Mouse (Mus musculus) liver, adult 10 weeks (tissue): Measurements from ENCODE around the gene 1700024B05Rik. TPM values are rescaled to one million over a fixed set of nuclear protein-coding genes. Genes with fewer than 3 reads are reported as not detected.

Source experiments
- polyA plus RNA-seq: library from polyadenylated mRNA; stranded (reverse); fragments of 350-450 nt; fragmentation: Illumina TruSeq; extraction: RNeasy Lipid Tissue Mini Kit (QIAGEN cat#74804); gene quantifications from one replicate; pipeline ENCODE4 v1.2.3, GENCODE M21; 2014; ENCODE audit warnings: low read depth, low replicate concordance

1700024B05Rik gene
- polyA plus RNA-seq = not detected

DNA sequence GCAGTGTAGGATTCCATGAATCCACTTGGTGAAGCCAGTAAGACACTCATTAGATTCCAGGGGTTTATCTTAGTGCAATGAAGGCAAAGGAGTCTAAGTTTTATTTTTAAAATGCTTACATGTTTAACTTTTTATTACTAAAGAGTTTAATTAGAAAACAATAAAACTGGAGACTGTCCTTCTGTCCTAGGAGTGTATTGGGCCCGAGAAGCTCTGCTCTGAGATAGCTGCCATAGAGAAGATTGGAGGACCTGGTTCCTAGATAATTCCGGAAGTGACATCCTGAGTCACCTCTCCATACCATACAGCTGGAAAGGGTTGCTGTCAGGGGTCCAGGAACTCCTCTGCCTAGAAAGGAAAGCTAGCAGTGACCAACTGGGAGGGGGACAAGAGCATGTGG is at the start of gene 1700024B05Rik:
TSS of gene 1700024B05Rik (plus strand) at position 301 of the 400 bp plus-strand sequence.

GRCm38 (mm10) chr14:41907190-41907589 is 36.6 kb upstream of the 1700024B05Rik start, which contains the start of gene Gm7980:
Gene Gm7980 (minus strand): TSS chr14:41907290.

DNA sequence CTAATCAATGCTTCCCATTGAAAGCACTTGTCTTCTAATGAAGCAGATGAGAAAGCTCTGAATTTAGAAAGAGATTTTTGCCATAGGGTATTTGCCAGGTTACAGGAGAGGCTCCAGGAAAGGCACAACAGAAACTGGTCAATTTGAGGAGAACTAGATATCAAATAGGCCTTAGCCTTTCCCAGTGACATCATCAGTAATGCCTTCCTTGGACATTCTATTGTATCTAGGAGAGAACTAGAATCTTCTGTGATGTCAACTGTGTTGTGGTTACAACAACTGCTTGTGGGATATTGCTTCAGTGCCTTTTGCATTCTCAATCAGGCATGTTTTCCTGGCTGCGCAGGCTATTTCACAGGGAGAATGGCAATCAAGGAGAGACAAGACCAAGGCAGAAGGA is 19.1 kb upstream of the 1700024B05Rik start, which contains the start of gene 1700049E17Rik1:
TSS of gene 1700049E17Rik1 (plus strand) at position 301 of the 400 bp plus-strand sequence.

DNA sequence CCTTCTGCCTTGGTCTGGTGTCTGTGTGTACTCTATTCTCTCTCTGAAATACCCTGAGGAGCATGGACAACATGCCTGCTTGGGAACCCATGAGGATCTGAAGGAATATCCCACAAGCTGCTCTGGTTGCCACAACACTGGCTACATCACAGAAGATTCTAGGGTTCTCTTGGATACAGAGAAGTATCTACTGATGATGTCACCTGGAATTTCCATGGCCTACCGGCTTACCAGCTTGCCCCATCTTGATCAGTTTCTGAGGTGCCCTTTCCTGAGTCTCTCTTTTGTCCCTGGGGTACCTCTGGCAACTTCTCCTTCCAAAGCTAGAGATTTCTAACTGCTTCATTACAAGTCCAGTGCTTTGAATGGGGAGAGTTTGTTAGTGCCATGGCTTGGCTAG is 24.0 kb downstream of the 1700024B05Rik start, which contains the start of gene Gm6401:
TSS of gene Gm6401 (minus strand) at position 101 of the 400 bp plus-strand sequence.

DNA sequence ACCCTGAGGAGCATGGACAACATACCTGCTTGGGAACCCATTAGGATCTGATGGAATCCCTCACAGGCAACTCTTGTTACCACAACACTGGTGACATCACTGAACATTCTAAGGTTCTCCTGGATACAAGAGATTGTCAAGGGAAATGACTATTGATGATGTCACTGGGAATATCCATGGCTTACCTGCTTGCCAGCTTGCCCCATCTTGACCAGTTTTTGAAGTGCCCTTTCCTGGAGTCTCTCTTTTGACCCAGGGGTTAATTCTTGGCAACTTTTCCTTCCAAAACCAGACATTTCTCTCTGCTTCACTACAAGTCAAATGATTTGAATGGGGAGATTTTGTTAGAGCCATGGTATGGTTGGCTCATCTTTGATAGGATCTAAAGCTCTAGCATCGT is 39.4 kb downstream of the 1700024B05Rik start, which contains the start of gene Gm3543:
TSS of gene Gm3543 (minus strand) at position 101 of the 400 bp plus-strand sequence.

Other genes with a start within 250 kb of the 1700024B05Rik start
- gene Gm8068, start 242.1 kb upstream of the 1700024B05Rik start, polyA plus RNA-seq = not detected
- not detected for gene Gm7929, start 193.4 kb upstream of the 1700024B05Rik start, polyA plus RNA-seq
- gene Gm47189, start 171.6 kb upstream of the 1700024B05Rik start, polyA plus RNA-seq = not detected
- gene Gm7980, start 36.7 kb upstream of the 1700024B05Rik start, polyA plus RNA-seq = not detected
- gene 1700049E17Rik1, start 19.0 kb upstream of the 1700024B05Rik start, polyA plus RNA-seq = not detected
- not detected for gene Gm6401, start 23.9 kb downstream of the 1700024B05Rik start, polyA plus RNA-seq
- not detected for gene Gm3543, start 39.3 kb downstream of the 1700024B05Rik start, polyA plus RNA-seq
- not detected for gene Gm7951, start 173.4 kb downstream of the 1700024B05Rik start, polyA plus RNA-seq
- not detected for gene Gm17027, start 218.6 kb downstream of the 1700024B05Rik start, polyA plus RNA-seq
- not detected for gene Gm3573, start 246.8 kb downstream of the 1700024B05Rik start, polyA plus RNA-seq